Mouse (Mus musculus): Measurements from ENCODE around the gene Vamp2.

Gene Vamp2

GRCm38 (mm10) chr11:69133566-69133922 is 45.3 kb downstream of the Vamp2 start:
- DNase-seq (ENCODE audit: low spot score in 2 of 2), result no peak

- peak in 1 of 2 experiments; percentile 91 for DNase-seq (ENCODE audit: low spot score in 2 of 2)
Measured at GRCm38 (mm10) chr11:69133923-69134621, 45.8 kb downstream of the Vamp2 start.

GRCm38 (mm10) chr11:69134622-69134968 is 46.3 kb downstream of the Vamp2 start:
- no peak for DNase-seq (ENCODE audit: low spot score in 2 of 2)

GRCm38 (mm10) chr11:69135361-69135760 is 47.1 kb downstream of the Vamp2 start:
- no peak for DNase-seq (ENCODE audit: low spot score in 2 of 2)
